Comparison of ENCODE assay signal across 21 mouse cellular contexts in genomic region chr12:100279898-100280297, GRCm38 (mm10).
DNase-seq lines count a peak whose midpoint lies in the region; ATAC-seq and TF ChIP-seq lines count a peak whose summit lies in the region.
"Had no signal": no experiment of that assay in that cellular context is flagged by ENCODE, and none has a peak within 500 bp of the region (broad histone marks: within the 10 kb centered on the region; RNA-seq: fewer than 3 reads in every experiment).

No protein-coding gene starts in this region.

- no peaks in the 10 kb centered on the region for H3K9me3 ChIP-seq in hindbrain, embryonic 10.5 days
- no peaks in the 10 kb centered on the region for H3K9me3 ChIP-seq in hindbrain, embryonic 11.5 days (ENCODE audit: control insufficient read depth, low read length)
- no peaks in the 10 kb centered on the region for H3K9me3 ChIP-seq in forebrain, embryonic 10.5 days
- H3K9me3 ChIP-seq: embryonic facial prominence, embryonic 12.5 days; heart, embryonic 12.5 days; hindbrain, embryonic 12.5 days had no signal

- no peak overlapping the region for H3K4me2 ChIP-seq in hindbrain, embryonic 11.5 days (replicated peaks; ENCODE audit: low read depth, low read length)
- H3K4me2 ChIP-seq: embryonic facial prominence, embryonic 12.5 days; heart, embryonic 12.5 days; hindbrain, embryonic 12.5 days had no signal

- no peak overlapping the region for H3K4me3 ChIP-seq in hindbrain, embryonic 10.5 days
- H3K4me3 ChIP-seq in hindbrain, embryonic 11.5 days (ENCODE audit: low read depth, low read length), result no peak overlapping the region
- H3K4me3 ChIP-seq in C2C12 (ENCODE audit: insufficient read depth, poor library complexity, severe bottlenecking), result no peak overlapping the region
- H3K4me3 ChIP-seq in embryonic fibroblast, embryonic 13.5 days (ENCODE audit: insufficient read depth, low read length), result no peak overlapping the region
- H3K4me3 ChIP-seq in forebrain, embryonic 10.5 days, result no peak overlapping the region
- H3K4me3 ChIP-seq: embryonic facial prominence, embryonic 12.5 days; gastrocnemius, adult 2 months; heart, adult 2 months; heart, embryonic 12.5 days; hindbrain, embryonic 12.5 days had no signal

- H3K79me2 ChIP-seq in C2C12 (ENCODE audit: control insufficient read depth, insufficient read depth), result no peaks in the 10 kb centered on the region

- no peak for ATAC-seq in hindbrain, embryonic 11.5 days (ENCODE audit: low FRiP score)
- ATAC-seq: forebrain, embryonic 14.5 days; hindbrain, embryonic 16.5 days; inflammation-experienced regulatory T-cells, adult 6 months; intestine, postnatal 0 days had no signal

- H3K4me1 ChIP-seq in hindbrain, embryonic 10.5 days (replicated peaks), result peaks cover 67% of the 10 kb centered on the region
- peaks cover 11% of the 10 kb centered on the region for H3K4me1 ChIP-seq in hindbrain, embryonic 11.5 days (replicated peaks; ENCODE audit: control insufficient read depth, insufficient read depth, low read length)
- H3K4me1 ChIP-seq in embryonic fibroblast, embryonic 13.5 days (ENCODE audit: control insufficient read depth, insufficient read depth, low read length), result peaks cover 23% of the 10 kb centered on the region
- peaks cover 65% of the 10 kb centered on the region for H3K4me1 ChIP-seq in forebrain, embryonic 10.5 days

- H3K36me3 ChIP-seq in hindbrain, embryonic 10.5 days, result no peaks in the 10 kb centered on the region
- no peaks in the 10 kb centered on the region for H3K36me3 ChIP-seq in hindbrain, embryonic 11.5 days (ENCODE audit: control insufficient read depth, insufficient read depth, low read length)
- H3K36me3 ChIP-seq in C2C12 (ENCODE audit: control insufficient read depth, insufficient read depth), result no peaks in the 10 kb centered on the region
- no peaks in the 10 kb centered on the region for H3K36me3 ChIP-seq in forebrain, embryonic 10.5 days (replicated peaks)
- H3K36me3 ChIP-seq: embryonic facial prominence, embryonic 12.5 days; heart, embryonic 12.5 days; hindbrain, embryonic 12.5 days had no signal

- no peak overlapping the region for H3K9ac ChIP-seq in hindbrain, embryonic 11.5 days (ENCODE audit: low read depth, low read length)
- H3K9ac ChIP-seq: embryonic facial prominence, embryonic 12.5 days; heart, embryonic 12.5 days; hindbrain, embryonic 12.5 days had no signal

- peak overlapping the region; percentile 1; the same call in 1 of the 2 replicates for H3K27ac ChIP-seq in hindbrain, embryonic 10.5 days
- H3K27ac ChIP-seq in hindbrain, embryonic 11.5 days (ENCODE audit: low read depth, low read length), result no peak overlapping the region
- H3K27ac ChIP-seq in embryonic fibroblast, embryonic 13.5 days (ENCODE audit: insufficient read depth, low read length), result peak overlapping the region; percentile 74
- no peak overlapping the region for H3K27ac ChIP-seq in forebrain, embryonic 10.5 days
- H3K27ac ChIP-seq: embryonic facial prominence, embryonic 12.5 days; gastrocnemius, adult 2 months; heart, adult 2 months; hindbrain, embryonic 12.5 days had no signal

- DNase-seq in hindbrain, embryonic 10.5 days (ENCODE audit: low spot score), result no peak
- DNase-seq in hindbrain, embryonic 11.5 days (ENCODE audit: low spot score), result no peak
- DNase-seq in 3134 (ENCODE audit: extremely low read depth, insufficient read length, low spot score), result peak; percentile 75
- no peak for DNase-seq in forebrain, embryonic 10.5 days (ENCODE audit: extremely low spot score, low spot score)
- no peak for DNase-seq in left cerebral cortex, adult 18-20 months (ENCODE audit: low spot score in 2 of 2)
- DNase-seq: adrenal gland, adult 8-10 months; adrenal gland, postnatal 36 days; B cell, adult 2 months; cerebellum, adult 2 months; cerebellum, postnatal 14 days; gastrocnemius, adult 2 months; heart, adult 2 months had no signal

- no peak for TF ChIP-seq CTCF in C2C12 (IDR thresholded peaks at IDR 0.05; ENCODE audit: control insufficient read depth, insufficient read depth, insufficient read length)
- no peak for TF ChIP-seq CTCF in embryonic fibroblast, embryonic 13.5 days (IDR thresholded peaks at IDR 0.05; ENCODE audit: borderline replicate concordance, insufficient read depth, low read length)

- H3K79me3 ChIP-seq in C2C12 (ENCODE audit: low read depth), result no peaks in the 10 kb centered on the region

- 71% methylated on average over 4 of the region's 4 CpGs for WGBS in hindbrain, embryonic 10.5 days
- WGBS in hindbrain, embryonic 11.5 days, result 71% methylated on average over 4 of the region's 4 CpGs
- WGBS in forebrain, embryonic 10.5 days, result 81% methylated on average over 4 of the region's 4 CpGs

- H3ac ChIP-seq in C2C12 (ENCODE audit: control insufficient read depth, insufficient read length, low read depth), result no peak overlapping the region

- TF ChIP-seq POLR2A in embryonic fibroblast, embryonic 13.5 days (IDR thresholded peaks at IDR 0.05; ENCODE audit: low read depth, low read length), result no peak

- H3K27me3 ChIP-seq in hindbrain, embryonic 10.5 days (ENCODE audit: insufficient read depth, poor library complexity, severe bottlenecking), result no peaks in the 10 kb centered on the region
- no peaks in the 10 kb centered on the region for H3K27me3 ChIP-seq in hindbrain, embryonic 11.5 days (ENCODE audit: control insufficient read depth, insufficient read depth, low read length)
- no peaks in the 10 kb centered on the region for H3K27me3 ChIP-seq in C2C12 (ENCODE audit: control insufficient read depth, insufficient read depth, insufficient read length)
- H3K27me3 ChIP-seq in forebrain, embryonic 10.5 days (ENCODE audit: poor library complexity, severe bottlenecking), result no peaks in the 10 kb centered on the region
- H3K27me3 ChIP-seq: embryonic facial prominence, embryonic 12.5 days; heart, embryonic 12.5 days; hindbrain, embryonic 12.5 days had no signal

TF ChIP-seq in C2C12, 6 proteins besides CTCF, POLR2A, EP300 and RAD21:
- TF ChIP-seq MYOG (IDR thresholded peaks at IDR 0.05; ENCODE audit: control insufficient read depth, extremely low read depth, insufficient read length) (no peak), MYOD1 (IDR thresholded peaks at IDR 0.05; ENCODE audit: control insufficient read depth, insufficient read length, low read depth) (no peak), USF1 (IDR thresholded peaks at IDR 0.05; ENCODE audit: low read depth) (no peak), FOSL1 (IDR thresholded peaks at IDR 0.05; ENCODE audit: insufficient read depth, low read length, poor library complexity, severe bottlenecking) (peak; percentile 61), MAX (IDR thresholded peaks at IDR 0.05) (peak; percentile 53), CEBPB (IDR thresholded peaks at IDR 0.05; ENCODE audit: low read depth) (no peak)

Comparison
In these comparisons a context has a peak if more than half of its experiments do, and no peak if none do; other contexts are left out.
1. H3K27ac ChIP-seq: peak in hindbrain, embryonic 10.5 days (single experiment) and embryonic fibroblast, embryonic 13.5 days (single experiment); none in hindbrain, embryonic 11.5 days (single experiment) and forebrain, embryonic 10.5 days (single experiment).